Mouse (Mus musculus) urinary bladder, adult 18-20 months (tissue): ENCODE measurements around the gene Frg2f1.

Experiments
- DNase-seq, 2 experiments: peaks; one replicate each; pipeline ENCODE4 v3.0.0; 2022; ENCODE audit warnings: low spot score in 2 of 2, mixed read lengths in 2 of 2

The Frg2f1 gene

DNA sequence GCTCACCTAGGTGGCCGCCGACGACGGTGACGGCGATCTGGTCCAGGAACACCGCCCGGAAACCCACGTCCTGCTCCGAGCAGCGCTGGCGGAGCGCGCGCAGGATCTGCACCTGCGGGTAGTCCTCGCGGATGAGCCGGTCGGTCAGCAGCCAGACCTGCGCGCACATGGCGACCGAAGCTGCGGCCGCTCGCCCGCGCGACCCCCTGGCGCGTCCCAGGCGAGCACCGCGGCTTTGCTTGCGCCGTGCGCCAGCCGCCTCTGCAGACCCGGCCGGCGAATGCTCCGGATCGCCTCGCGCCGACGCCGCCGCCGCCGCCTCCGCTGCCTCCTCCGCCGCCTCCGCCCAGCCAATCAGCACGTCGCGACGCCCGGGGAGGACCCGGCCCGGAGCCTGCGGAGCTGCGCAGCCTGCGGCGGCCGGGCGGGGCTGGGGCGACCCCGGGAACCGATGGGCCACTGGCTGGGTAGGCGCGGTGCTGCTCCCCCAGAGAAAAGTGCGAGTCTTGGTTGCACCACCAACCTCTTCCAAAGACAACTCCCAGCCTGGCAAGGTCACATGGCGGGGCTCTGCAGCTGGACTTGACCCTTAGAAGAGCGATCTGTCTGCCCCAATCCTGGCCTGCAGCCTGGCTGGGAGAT lies 46.9 kb downstream of the Frg2f1 start, which contains the start of gene Rimkla:
TSS of gene Rimkla (minus strand) at position 338 of the 642 bp plus-strand sequence.
- DNase-seq: peak; percentile 25 to 43

DNA sequence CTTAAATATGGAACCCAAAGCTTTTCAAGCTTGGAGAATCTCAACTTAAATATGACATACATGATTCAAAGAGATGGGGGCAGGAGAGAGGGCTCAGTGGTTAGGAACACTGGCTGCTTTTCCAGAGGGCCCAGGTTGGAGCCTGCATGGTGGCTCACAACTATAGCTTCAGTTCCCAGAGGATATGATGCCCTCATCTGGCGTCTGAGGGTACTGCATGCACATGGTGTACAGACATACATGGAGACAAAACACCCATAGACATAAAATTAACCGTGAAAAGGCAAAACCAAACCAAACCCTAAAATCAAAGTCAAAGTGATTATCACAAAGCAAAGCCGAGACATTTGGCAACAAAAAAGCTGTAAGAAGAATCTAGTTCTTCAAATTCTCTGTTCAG lies 48.5 kb downstream of the Frg2f1 start:
- DNase-seq: no peak

DNA sequence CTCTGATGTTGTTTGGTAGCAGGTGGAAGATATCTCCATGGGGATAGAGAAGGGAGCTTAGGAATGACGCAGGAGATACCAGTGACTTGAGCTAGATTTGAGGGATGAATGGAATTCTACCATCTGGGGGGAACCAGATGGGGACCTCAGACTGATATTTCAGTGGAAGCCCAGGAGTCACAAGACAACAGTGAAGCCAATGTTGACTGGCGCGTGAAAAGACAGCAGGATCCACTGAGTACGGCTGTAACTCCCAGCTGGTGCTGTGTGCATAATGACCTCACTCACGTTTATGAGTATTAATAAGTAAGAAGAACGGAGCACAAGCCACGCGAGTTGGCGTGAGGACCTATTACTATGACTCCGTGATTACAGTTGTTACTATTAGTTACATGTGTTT lies 49.7 kb downstream of the Frg2f1 start:
- no peak for DNase-seq

DNA sequence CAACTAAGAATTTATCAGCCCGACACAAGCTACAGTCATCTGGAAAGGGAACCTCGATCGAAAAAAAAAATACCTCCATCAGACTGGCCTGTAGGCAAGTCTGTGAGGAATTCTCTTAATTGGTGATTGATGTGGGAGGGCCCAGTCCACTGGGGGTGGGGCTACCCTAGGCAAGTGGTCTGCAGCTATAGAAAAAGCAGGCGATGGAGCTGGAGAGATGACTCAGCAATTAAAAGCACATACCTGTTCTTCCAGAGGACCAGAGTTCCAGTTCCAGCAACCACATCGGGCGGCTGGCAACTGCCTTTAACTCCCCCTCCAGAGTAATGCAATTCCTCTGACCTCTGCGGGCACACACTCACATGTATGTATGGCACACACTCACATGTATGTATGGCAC lies 54.4 kb downstream of the Frg2f1 start:
- DNase-seq: no peak

DNA sequence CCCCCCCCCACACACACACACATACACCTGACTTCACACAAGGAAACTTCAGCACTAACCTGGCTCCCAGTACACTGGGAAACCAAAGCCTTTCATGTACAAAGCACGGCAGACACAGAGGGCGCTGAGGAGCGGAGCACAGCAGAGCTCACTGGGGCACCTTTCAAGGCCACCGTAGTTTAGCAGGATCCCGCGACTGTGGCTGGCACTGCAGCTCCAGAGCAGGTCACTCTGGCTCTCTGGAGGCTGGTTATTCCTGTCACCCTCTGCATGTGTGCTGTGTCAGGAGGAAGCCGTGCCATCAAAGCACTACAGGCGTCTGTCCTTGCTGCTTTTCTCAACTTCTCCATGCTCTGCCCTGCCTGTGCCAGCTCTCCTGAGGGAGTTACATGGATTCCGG lies 56.3 kb downstream of the Frg2f1 start:
- no peak for DNase-seq
